In the genomic region with DNA sequence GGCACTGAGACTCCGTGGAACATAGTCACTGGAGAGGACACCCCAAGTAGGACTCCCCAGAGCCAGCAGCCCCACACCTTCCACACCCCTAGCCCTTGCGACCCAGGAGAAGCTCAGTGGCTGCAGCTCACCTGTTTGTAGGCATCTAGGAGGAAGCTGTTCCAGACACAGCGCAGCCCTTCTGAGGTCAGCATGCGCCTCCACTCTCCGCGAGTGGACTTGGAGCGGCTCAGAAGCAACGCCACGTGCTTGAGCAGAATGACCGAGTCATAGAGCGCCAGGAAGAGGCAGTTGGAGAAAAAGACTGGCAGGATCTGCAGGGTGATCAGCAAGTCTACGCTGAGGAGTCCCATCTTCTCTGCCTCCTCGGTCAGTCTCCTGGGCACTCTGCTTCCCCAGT, we compare ENCODE assay signal across 9 mouse cellular contexts. TPM values are rescaled to one million over a fixed set of nuclear protein-coding genes. Genes with fewer than 3 reads are reported as not detected.
DNase-seq lines count a peak whose midpoint lies in the region; ATAC-seq and TF ChIP-seq lines count a peak whose summit lies in the region.
"Had no signal": no experiment of that assay in that cellular context is flagged by ENCODE, and none has a peak within 500 bp of the region (broad histone marks: within the 10 kb centered on the region; RNA-seq: fewer than 3 reads in every experiment).

No protein-coding gene starts in this region.

- peak; percentile 59; the same call in 1 of the 2 replicates for ATAC-seq in cerebellum, adult (ENCODE audit: insufficient number of reproducible peaks, low FRiP score, low TSS enrichment)
- peak; percentile 27 for ATAC-seq in inflammation-experienced regulatory T-cells, adult 6 months
- no peak for ATAC-seq in stomach, postnatal 0 days (ENCODE audit: low FRiP score, low TSS enrichment)
- no peak for ATAC-seq in hindbrain, embryonic 11.5 days (ENCODE audit: low FRiP score)

- peak overlapping the region; percentile 47 for H3K4me2 ChIP-seq in stomach, postnatal 0 days (replicated peaks; ENCODE audit: low read depth)
- H3K4me2 ChIP-seq in hindbrain, embryonic 11.5 days (replicated peaks; ENCODE audit: low read depth, low read length) = no peak overlapping the region

- TF ChIP-seq EP300 in stomach, postnatal 0 days (optimal IDR thresholded peaks at IDR 0.05) = no peak

- H3K4me1 ChIP-seq in stomach, postnatal 0 days (replicated peaks; ENCODE audit: control insufficient read depth, insufficient read depth) = no peaks in the 10 kb centered on the region
- H3K4me1 ChIP-seq in hindbrain, embryonic 11.5 days (replicated peaks; ENCODE audit: control insufficient read depth, insufficient read depth, low read length) = no peaks in the 10 kb centered on the region
- H3K4me1 ChIP-seq: neural tube, embryonic 12.5 days had no signal

- no peak for DNase-seq in cerebellum, postnatal 4 days (ENCODE audit: low spot score in 2 of 2)
- peak; percentile 14 for DNase-seq in lung, postnatal 10 days
- DNase-seq in lung, adult 18-20 months = no peak
- peak; percentile 67 for DNase-seq in cerebellum, adult 9-11 months
- DNase-seq in stomach, postnatal 0 days (ENCODE audit: low spot score) = peak; percentile 15
- no peak for DNase-seq in hindbrain, embryonic 11.5 days (ENCODE audit: low spot score)

- no peaks in the 10 kb centered on the region for H3K36me3 ChIP-seq in stomach, postnatal 0 days (ENCODE audit: control insufficient read depth, insufficient read depth, low read length)
- H3K36me3 ChIP-seq in hindbrain, embryonic 11.5 days (ENCODE audit: control insufficient read depth, insufficient read depth, low read length) = no peaks in the 10 kb centered on the region
- H3K36me3 ChIP-seq: neural tube, embryonic 12.5 days had no signal

- H3K27me3 ChIP-seq in stomach, postnatal 0 days (ENCODE audit: control insufficient read depth, insufficient read depth, low read length) = no peaks in the 10 kb centered on the region
- H3K27me3 ChIP-seq in hindbrain, embryonic 11.5 days (ENCODE audit: control insufficient read depth, insufficient read depth, low read length) = no peaks in the 10 kb centered on the region
- H3K27me3 ChIP-seq: neural tube, embryonic 12.5 days had no signal

- no peak overlapping the region for H3K9ac ChIP-seq in stomach, postnatal 0 days (ENCODE audit: low read length)
- no peak overlapping the region for H3K9ac ChIP-seq in hindbrain, embryonic 11.5 days (ENCODE audit: low read depth, low read length)
- H3K9ac ChIP-seq: neural tube, embryonic 12.5 days had no signal

- no peaks in the 10 kb centered on the region for H3K9me3 ChIP-seq in stomach, postnatal 0 days (ENCODE audit: control insufficient read depth, low read length)
- H3K9me3 ChIP-seq in hindbrain, embryonic 11.5 days (ENCODE audit: control insufficient read depth, low read length) = no peaks in the 10 kb centered on the region
- H3K9me3 ChIP-seq: neural tube, embryonic 12.5 days had no signal

- 74% methylated on average over 13 of the region's 13 CpGs for WGBS in stomach, postnatal 0 days
- WGBS in hindbrain, embryonic 11.5 days = 88% methylated on average over 13 of the region's 13 CpGs

- TF ChIP-seq CTCF in stomach, postnatal 0 days (IDR thresholded peaks at IDR 0.05; ENCODE audit: low read depth) = no peak

- H3K4me3 ChIP-seq in stomach, postnatal 0 days (ENCODE audit: low read depth, low read length) = peak overlapping the region; percentile 32
- H3K4me3 ChIP-seq in hindbrain, embryonic 11.5 days (ENCODE audit: low read depth, low read length) = no peak overlapping the region
- H3K4me3 ChIP-seq: neural tube, embryonic 12.5 days had no signal

- H3K27ac ChIP-seq in stomach, postnatal 0 days (replicated peaks) = no peak overlapping the region
- no peak overlapping the region for H3K27ac ChIP-seq in hindbrain, embryonic 11.5 days (ENCODE audit: low read depth, low read length)
- H3K27ac ChIP-seq: neural tube, embryonic 12.5 days had no signal

RNA-seq across cellular contexts. Expression of a gene that starts 0.3 kb away (rescaled TPM):
- under 1 TPM in 1 of 3 experiments, not detected in 2; 0.16 TPM for polyA plus RNA-seq in inflammation-experienced regulatory T-cells, adult 6 months (2017; shearing (Covaris generic))
- 0.25 and 0.39 TPM in 2 replicates for polyA plus RNA-seq in stomach, postnatal 0 days (2015; fragmentation: Nextera tagmentation; extraction: Ambion mirVana)
- polyA plus RNA-seq in hindbrain, embryonic 11.5 days (2014; fragmentation: Nextera tagmentation; extraction: Ambion mirVana) = 0.45 and 0.63 TPM in 2 replicates

Comparison
In these comparisons a context has a peak if more than half of its experiments do, and no peak if none do; other contexts are left out.
1. DNase-seq: peak in lung, postnatal 10 days (single experiment), cerebellum, adult 9-11 months (single experiment) and stomach, postnatal 0 days (single experiment); none in cerebellum, postnatal 4 days (0 of 2), lung, adult 18-20 months (0 of 2) and hindbrain, embryonic 11.5 days (single experiment).
2. ATAC-seq: peak in cerebellum, adult (single experiment) and inflammation-experienced regulatory T-cells, adult 6 months (single experiment); none in stomach, postnatal 0 days (single experiment) and hindbrain, embryonic 11.5 days (single experiment).